Mouse (Mus musculus): ENCODE measurements at regions not wholly inside any gene's neighbourhood (a gene's known extent, or its start where the extent isn't known, plus 50 kb on each side); places are given as distances from the start of the nearest gene placed in this dataset.

DNA sequence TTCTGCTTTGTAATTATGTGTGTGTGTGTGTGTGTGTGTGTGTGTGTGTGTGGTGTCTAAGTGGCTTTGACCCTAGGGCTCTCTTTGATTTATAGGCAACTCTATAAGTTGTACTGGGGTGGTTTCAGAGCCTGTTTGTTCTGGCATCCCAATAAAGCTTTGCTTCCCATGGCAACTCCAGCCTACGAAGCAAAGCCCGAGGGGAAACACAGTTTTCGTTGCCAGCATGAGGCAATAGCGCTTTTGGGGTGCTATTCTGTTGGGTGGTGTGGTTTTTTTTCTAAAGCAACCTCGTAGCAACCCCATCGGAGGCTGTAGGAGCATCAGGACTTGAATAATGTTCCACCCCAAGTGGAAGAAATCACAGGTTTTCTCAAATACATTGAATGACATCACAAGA lies 103.3 kb upstream of the Trp63 start:
- TF ChIP-seq CTCF (IDR thresholded peaks at IDR 0.05; ENCODE audit: borderline replicate concordance, extremely low read depth, insufficient read depth, insufficient read length): no peak
- no peak for TF ChIP-seq POLR2A (IDR thresholded peaks at IDR 0.05; ENCODE audit: borderline replicate concordance, extremely low read depth, insufficient read depth, insufficient read length, poor library complexity, severe bottlenecking)
